Mouse (Mus musculus) adrenal gland, postnatal 25 days (tissue): ENCODE data around the gene Gnb1. TPM values are rescaled to one million over a fixed set of nuclear protein-coding genes. Genes with fewer than 3 reads are reported as not detected.
A peak's percentile ranks its signal among the peaks of the same experiment; 100 is the strongest.
"Not testable (repeated sequence)": the region's sequence is repeated elsewhere in the genome, so short reads cannot be mapped to it uniquely, and the experiment has no call there.

Source experiments
- DNase-seq: peaks from one replicate; pipeline ENCODE4 v3.0.0; 2021; ENCODE audit warnings: mixed read lengths
- long read RNA-seq: library from polyadenylated mRNA; stranded (forward); transcript quantifications from one replicate; pipeline ENCODE4 v2.0.0, GENCODE M21; 2021
- total RNA-seq: library from RNA; stranded (reverse); gene quantifications from 2 replicates; pipeline ENCODE4 v1.2.3, GENCODE M21; 2021

The Gnb1 gene
- total RNA-seq: 309 and 392 TPM in 2 replicates
- long read RNA-seq, transcript Gnb1-201 (12 exons, 3,131 nt): major isoform, 82 of 258 reads
- long read RNA-seq, transcript Gnb1-202 (11 exons, 3,088 nt): minor isoform, 80 of 258 reads
- long read RNA-seq, transcript Gnb1-203 (12 exons, 3,143 nt): minor isoform, 17 of 258 reads
- long read RNA-seq, partial matches to known transcripts: 28 of 258 reads
- long read RNA-seq, other reads (novel, unspliced or antisense): 49 of 258 reads

GRCm38 (mm10) chr4:155490990-155491504 lies at the start of gene Gnb1:
TSS of gene Gnb1 (plus strand) at chr4:155491361.
- DNase-seq: peak; percentile 97

- no peak for DNase-seq
Observed at GRCm38 (mm10) chr4:155442808-155443207, 48.4 kb upstream of the Gnb1 start.

GRCm38 (mm10) chr4:155451597-155451996 lies 39.6 kb upstream of the Gnb1 start:
- DNase-seq: no peak

DNA sequence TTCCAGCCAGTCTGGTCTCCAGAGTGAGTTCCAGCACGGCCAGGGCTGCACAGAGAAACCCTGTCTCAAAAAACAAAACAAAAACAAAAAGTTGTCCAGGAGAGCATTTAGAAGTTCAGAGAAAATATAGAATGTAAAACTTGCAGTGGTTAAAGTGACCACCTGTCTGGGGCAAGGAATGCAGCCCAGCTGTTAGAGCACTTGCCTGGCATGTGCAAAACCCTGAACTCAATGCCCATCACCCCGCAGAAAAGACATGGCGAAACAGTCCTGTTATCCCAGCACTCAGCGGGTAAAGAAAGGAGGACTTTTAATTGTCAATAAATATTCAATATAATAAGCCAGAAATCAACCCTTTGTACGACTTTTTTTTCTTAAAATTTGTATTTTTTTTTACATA lies 32.6 kb upstream of the Gnb1 start:
- no peak for DNase-seq

GRCm38 (mm10) chr4:155463050-155463449 lies 28.1 kb upstream of the Gnb1 start:
- no peak for DNase-seq

DNA sequence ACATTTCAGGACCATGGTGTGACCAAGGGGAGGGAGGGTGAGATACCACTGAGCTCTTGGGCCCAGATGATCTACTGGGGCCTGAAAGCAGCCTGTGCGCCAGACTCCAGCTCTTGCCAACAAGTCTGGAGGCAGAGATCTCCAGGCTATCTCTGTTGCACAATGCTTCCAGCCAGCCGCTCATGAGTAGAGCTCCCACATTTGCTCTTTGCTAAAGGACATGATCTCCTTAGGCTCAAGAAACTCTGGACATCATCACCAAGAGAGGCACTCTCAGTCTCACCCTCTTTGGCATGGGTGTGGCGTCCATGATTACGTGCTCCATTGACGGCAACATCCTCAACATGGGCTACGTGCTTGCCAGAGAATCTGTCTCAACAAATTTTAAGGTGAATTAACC lies 27.6 kb upstream of the Gnb1 start:
- no peak for DNase-seq

DNA sequence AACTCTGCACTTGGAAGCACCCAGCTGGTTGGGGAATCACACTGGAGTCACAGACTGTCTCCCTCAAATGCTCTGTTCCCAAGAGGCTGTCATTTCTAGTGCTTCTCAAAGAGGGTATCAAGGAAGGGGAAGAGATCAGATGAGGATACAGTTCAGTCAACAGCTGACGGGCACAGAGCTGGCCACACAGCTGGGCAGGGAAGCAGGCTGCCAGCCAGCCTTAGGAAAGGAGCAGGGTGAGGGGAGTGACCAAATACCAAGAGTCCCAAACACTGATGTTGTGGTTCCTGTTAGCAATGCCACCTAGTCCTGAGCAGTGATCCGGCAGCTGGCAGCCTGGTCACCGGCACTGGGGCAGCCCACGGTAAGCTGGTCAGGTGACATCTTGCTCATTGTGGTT lies 27.1 kb upstream of the Gnb1 start:
- no peak for DNase-seq

GRCm38 (mm10) chr4:155465607-155466006 lies 25.6 kb upstream of the Gnb1 start:
- DNase-seq: no peak

GRCm38 (mm10) chr4:155466080-155466479 lies 25.1 kb upstream of the Gnb1 start:
- DNase-seq: no peak

DNA sequence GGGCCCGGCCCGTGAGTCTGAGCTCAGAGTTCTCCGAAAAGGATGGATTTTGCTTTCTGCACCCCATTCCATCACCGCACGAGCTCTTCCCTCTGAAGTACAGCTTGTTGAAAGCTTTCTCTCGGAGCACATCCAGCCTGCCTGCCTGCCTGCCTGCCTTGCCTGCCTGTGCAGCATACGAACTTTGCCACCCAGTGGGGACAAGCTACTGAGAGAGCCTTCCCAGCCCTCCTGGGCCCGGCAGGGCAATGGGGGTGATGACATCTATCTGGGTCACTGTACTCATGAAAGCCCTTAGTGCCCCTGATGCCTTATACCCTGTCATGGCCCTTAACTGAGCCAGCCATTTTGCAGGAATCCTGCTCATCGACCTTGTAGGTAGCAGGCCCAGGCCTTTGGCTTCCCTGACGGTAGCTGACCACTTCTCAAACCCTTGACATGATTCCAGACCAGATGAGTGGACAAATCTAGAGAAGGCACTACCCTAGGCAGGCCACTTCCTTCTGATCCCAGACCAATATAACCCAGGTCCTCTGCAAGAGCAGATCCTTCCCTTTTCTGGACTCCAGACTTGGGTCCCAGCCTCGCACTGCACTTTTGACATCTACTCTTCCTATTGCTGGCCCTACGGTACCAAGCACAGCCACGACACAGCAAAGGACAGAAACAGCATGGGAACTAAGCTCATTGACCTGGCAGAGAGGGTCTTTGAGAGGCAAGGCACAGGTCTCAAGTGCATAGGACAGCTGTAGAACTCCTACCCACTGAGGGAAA lies 23.7 kb upstream of the Gnb1 start:
- DNase-seq: no peak

- DNase-seq: peak; percentile 53
Observed at GRCm38 (mm10) chr4:155468952-155469351, 22.2 kb upstream of the Gnb1 start, which contains the start of gene Tmem52. TSS of gene Tmem52 (plus strand) at chr4:155469114.

- DNase-seq: peak; percentile 56
Observed at GRCm38 (mm10) chr4:155469590-155470262, 21.4 kb upstream of the Gnb1 start.

DNA sequence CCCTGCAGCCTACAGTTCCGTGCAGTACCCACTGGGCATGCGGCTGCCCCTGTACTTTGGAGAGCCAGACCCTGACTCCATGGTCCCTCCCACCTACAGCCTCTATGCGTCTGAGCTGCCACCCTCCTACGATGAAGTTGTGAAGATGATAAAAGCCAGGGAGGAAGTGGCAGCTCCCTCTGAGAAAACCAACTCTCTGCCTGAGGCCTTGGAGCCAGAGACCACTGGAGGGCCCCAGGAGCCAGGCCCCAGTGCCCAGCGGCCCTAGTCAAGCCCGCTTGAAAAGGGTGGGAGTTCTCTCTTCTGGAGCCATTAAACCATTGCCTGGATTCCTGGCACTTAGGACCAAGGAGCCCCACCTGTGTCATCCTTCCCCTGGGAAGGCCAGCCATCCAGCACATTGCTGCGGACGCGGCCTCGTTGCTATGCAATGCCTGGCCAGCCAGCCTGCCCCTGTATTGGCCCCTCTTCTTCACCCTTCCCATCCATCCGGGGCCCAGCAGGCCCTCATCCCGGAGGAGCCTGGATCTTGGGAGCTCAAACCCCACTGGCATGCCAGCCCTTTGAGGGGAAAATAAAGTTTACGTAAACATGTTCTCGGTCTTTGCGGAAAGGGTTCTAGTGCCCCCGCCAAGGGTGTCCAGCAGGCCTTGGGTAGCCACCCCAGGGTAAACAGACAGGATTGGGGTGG lies 20.8 kb upstream of the Gnb1 start:
- no peak for DNase-seq

GRCm38 (mm10) chr4:155470997-155471396 lies 20.2 kb upstream of the Gnb1 start:
- DNase-seq: no peak

DNA sequence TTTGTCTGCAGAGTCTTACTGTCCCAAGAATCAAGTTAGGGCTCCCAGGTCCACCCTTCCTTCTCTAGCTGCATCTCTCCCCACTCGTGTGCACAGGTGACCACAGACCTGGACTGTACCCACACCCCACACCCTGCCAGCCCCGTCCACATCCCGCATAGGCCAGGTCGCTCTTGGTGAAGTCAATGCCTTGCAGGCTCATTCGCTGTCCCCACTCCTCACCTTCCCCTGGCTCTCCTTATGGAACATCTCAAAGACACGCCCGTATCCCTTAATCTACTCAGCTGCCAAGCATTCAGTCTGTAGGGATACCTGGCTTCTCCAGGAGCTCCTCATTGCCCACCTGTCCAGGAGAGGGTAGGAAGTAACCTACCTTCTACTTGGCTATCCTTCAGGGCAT lies 19.8 kb upstream of the Gnb1 start:
- no peak for DNase-seq

DNA sequence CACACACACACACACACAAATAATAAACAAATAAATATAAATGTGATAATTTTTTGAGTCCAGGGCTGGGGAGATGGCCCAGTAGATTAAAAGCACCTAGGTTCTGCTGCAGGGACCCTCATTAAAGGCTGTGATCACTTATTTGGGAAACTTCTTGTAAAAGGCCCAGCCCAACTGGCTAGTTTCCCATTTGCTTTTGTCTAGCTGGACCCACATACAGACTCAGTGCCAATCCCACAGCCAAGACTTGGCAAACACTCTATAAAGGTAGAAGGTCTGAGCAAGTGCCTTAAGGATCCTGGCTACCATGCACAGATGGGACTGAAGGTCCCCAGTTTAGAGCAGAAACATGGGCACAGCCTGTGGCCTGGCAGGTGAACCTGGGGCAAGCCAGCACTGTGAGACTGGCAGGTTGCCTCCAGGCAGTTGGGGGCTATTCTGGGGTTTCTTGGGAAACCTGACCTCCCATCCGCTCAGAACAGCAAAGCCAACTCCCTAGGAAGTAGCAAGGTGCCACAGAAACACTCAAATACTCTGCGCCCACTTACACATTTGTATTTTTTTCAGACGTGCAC lies 18.4 kb upstream of the Gnb1 start:
- no peak for DNase-seq

GRCm38 (mm10) chr4:155473319-155473718 lies 17.8 kb upstream of the Gnb1 start:
- DNase-seq: peak; percentile 81

DNA sequence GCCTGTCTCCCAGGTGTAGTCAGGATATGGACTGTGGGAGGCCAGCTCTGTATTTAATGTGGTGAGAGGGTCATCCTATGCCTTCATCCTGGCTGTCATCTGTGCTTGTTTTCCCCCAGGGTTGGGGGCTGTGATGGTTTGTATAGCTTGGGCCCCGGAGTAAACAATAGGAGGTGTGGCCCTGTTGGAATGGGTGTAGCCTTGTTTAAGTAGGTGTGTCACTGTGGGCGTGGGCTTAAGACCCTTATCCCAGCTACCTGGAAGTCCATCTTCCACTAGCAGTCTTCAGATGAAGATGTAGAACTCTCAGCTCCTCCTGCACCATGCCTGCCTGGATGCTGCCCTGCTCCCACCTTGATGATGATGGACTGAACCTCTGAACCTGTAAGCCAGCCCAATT lies 17.4 kb upstream of the Gnb1 start:
- DNase-seq: not testable (repeated sequence)

GRCm38 (mm10) chr4:155481381-155482124 lies 9.6 kb upstream of the Gnb1 start:
- DNase-seq: peak; percentile 85

GRCm38 (mm10) chr4:155482125-155482480 lies 9.1 kb upstream of the Gnb1 start:
- no peak for DNase-seq
